Mouse (Mus musculus) limb, embryonic 14.5 days (tissue): ENCODE measurements around the gene Sirt6. TPM values are rescaled to one million over a fixed set of nuclear protein-coding genes. Genes with fewer than 3 reads are reported as not detected.

ENCODE experiments used
- ATAC-seq: fragments of 200-750 bp; cut with Nextera tagmentation; 2 replicates; pipeline ENCODE4 v1.8.0; 2017; ENCODE audit warnings: low read depth, moderate number of reproducible peaks, moderate TSS enrichment; ENCODE audit not compliant: low FRiP score
- DNase-seq: peaks from one replicate; pipeline ENCODE4 v3.0.0-alpha.2; 2015; ENCODE audit warnings: low spot score
- H3K27ac ChIP-seq: fragments of 300-500 bp; sonication (generic); replicated peaks from 2 replicates; pipeline ENCODE4 v1.5.1; 2014; ENCODE audit warnings: low read depth, mild to moderate bottlenecking, low read length, moderate library complexity, mixed read lengths
- H3K27me3 ChIP-seq: fragments of 300-500 bp; sonication (generic); 2 replicates; pipeline ENCODE4 v1.6.1; 2014; ENCODE audit warnings: low read length, mixed read lengths; ENCODE audit not compliant: control insufficient read depth, insufficient read depth
- H3K36me3 ChIP-seq: fragments of 300-500 bp; sonication (generic); 2 replicates; pipeline ENCODE4 v1.6.1; 2014; ENCODE audit warnings: mild to moderate bottlenecking, low read length, moderate library complexity, mixed read lengths; ENCODE audit not compliant: control insufficient read depth, insufficient read depth
- H3K4me1 ChIP-seq: fragments of 300-500 bp; sonication (generic); 2 replicates; pipeline ENCODE4 v1.6.1; 2014; ENCODE audit warnings: antibody characterized with exemption, low read length, mixed read lengths; ENCODE audit not compliant: control insufficient read depth, insufficient read depth
- H3K4me2 ChIP-seq: fragments of 300-500 bp; sonication (generic); replicated peaks from 2 replicates; pipeline ENCODE4 v1.6.1; 2014; ENCODE audit warnings: low read depth, mild to moderate bottlenecking, low read length, moderate library complexity; ENCODE audit not compliant: severe bottlenecking
- H3K4me3 ChIP-seq: fragments of 300-500 bp; sonication (generic); replicated peaks from 2 replicates; pipeline ENCODE4 v1.5.1; 2014; ENCODE audit warnings: low read length
- H3K9ac ChIP-seq: fragments of 300-500 bp; sonication (generic); 2 replicates; pipeline ENCODE4 v1.6.1; 2014; ENCODE audit warnings: mild to moderate bottlenecking, low read depth, low read length, moderate library complexity; ENCODE audit not compliant: severe bottlenecking
- H3K9me3 ChIP-seq: fragments of 300-500 bp; sonication (generic); 2 replicates; pipeline ENCODE4 v1.6.1; 2016; ENCODE audit warnings: low read length; ENCODE audit not compliant: control insufficient read depth
- POLR2A ChIP-seq: fragments of 200-500 bp; IDR thresholded peaks from 2 replicates; pipeline ENCODE4 v1.8.0; 2012; ENCODE audit warnings: inconsistent platforms, mild to moderate bottlenecking, moderate library complexity, borderline replicate concordance; ENCODE audit not compliant: insufficient read depth, insufficient read length; ENCODE audit errors: extremely low read depth
- WGBS: fragments of 180-500 bp; shearing (Covaris S2); extraction: QIAGEN DNeasy Blood & Tissue Kit; methylation state at CpG from one replicate; pipeline ENCODE4 v1.1.7; 2014; 5-methylcytosine and 5-hydroxymethylcytosine counted together
- polyA plus RNA-seq, 2 experiments: library from polyadenylated mRNA; depleted of rRNA in 1 of 2; stranded (reverse) in 1 of 2; unstranded in 1 of 2; fragments of >200 nt; fragmentation: Nextera tagmentation in 1 of 2; extraction: Ambion mirVana in 1 of 2; gene quantifications; 2 replicates each; pipeline versions ENCODE4 v1.2.1 to v1.2.3; 2012 to 2014

Sirt6 gene
- polyA plus RNA-seq, 2 experiments = 39.5 to 70.7 TPM

GRCm38 (mm10) chr10:81605666-81605973 is 22.0 kb downstream of the Sirt6 start:
- WGBS = 3% methylated on average over 14 of the region's 14 CpGs
- TF ChIP-seq POLR2A = no peak

GRCm38 (mm10) chr10:81604968-81605665 is 22.5 kb downstream of the Sirt6 start:
- DNase-seq (peak; percentile 91), ATAC-seq (peak; percentile 56)
- Histone ChIP-seq H3K4me3 (peak overlapping the region; percentile 62), H3K9me3 (no peaks in the 10 kb centered on the region), H3K9ac (peak overlapping the region; percentile 21; the same call in 1 of the 2 replicates), H3K36me3 (no peaks in the 10 kb centered on the region), H3K27me3 (no peaks in the 10 kb centered on the region), H3K4me1 (peaks cover 30% of the 10 kb centered on the region), H3K27ac (peak overlapping the region; percentile 77), H3K4me2 (peak overlapping the region; percentile 97)
- TF ChIP-seq POLR2A = 0 out of 2 replicates have a peak, but pooled peaks have one; percentile 18
- 19% methylated on average over 29 of the region's 29 CpGs for WGBS

More at GRCm38 (mm10) chr10:81605666-81605973, 22.0 kb downstream of the Sirt6 start:
- ATAC-seq (no peak; the same call in 1 of the 2 replicates), DNase-seq (peak; percentile 31)
- Histone ChIP-seq H3K9ac (0 out of 2 replicates have a peak overlapping the region, but pooled peaks have one; percentile 17), H3K4me3 (peak overlapping the region; percentile 62), H3K36me3 (no peaks in the 10 kb centered on the region), H3K27ac (peak overlapping the region; percentile 77), H3K4me1 (peaks cover 27% of the 10 kb centered on the region), H3K9me3 (no peaks in the 10 kb centered on the region), H3K27me3 (no peaks in the 10 kb centered on the region), H3K4me2 (peak overlapping the region; percentile 97)

GRCm38 (mm10) chr10:81604019-81604967 is 23.3 kb downstream of the Sirt6 start:
- Histone ChIP-seq H3K27me3 (no peaks in the 10 kb centered on the region), H3K4me1 (peaks cover 33% of the 10 kb centered on the region), H3K4me2 (peak overlapping the region; percentile 37; the same call in 1 of the 2 replicates), H3K9me3 (no peaks in the 10 kb centered on the region), H3K36me3 (no peaks in the 10 kb centered on the region), H3K4me3 (peak overlapping the region; percentile 62; the same call in 1 of the 2 replicates), H3K9ac (peak overlapping the region; percentile 21; the same call in 1 of the 2 replicates), H3K27ac (no peak overlapping the region)
- ATAC-seq (no peak), DNase-seq (no peak)
- no peak for TF ChIP-seq POLR2A
- WGBS = 71% methylated on average over 12 of the region's 12 CpGs

GRCm38 (mm10) chr10:81602741-81603151 is 24.9 kb downstream of the Sirt6 start:
- ATAC-seq (no peak), DNase-seq (peak; percentile 89)
- Histone ChIP-seq H3K27me3 (no peaks in the 10 kb centered on the region), H3K36me3 (no peaks in the 10 kb centered on the region), H3K4me2 (no peak overlapping the region), H3K4me1 (peaks cover 39% of the 10 kb centered on the region), H3K9me3 (no peaks in the 10 kb centered on the region), H3K9ac (no peak overlapping the region), H3K4me3 (no peak overlapping the region), H3K27ac (no peak overlapping the region)
- 12% methylated on average over 4 of the region's 4 CpGs for WGBS
- TF ChIP-seq POLR2A = no peak

- Histone ChIP-seq H3K36me3 (no peaks in the 10 kb centered on the region), H3K4me3 (peak overlapping the region; percentile 29), H3K27ac (no peak overlapping the region), H3K4me1 (peaks cover 46% of the 10 kb centered on the region), H3K27me3 (no peaks in the 10 kb centered on the region), H3K4me2 (peak overlapping the region; percentile 54), H3K9me3 (no peaks in the 10 kb centered on the region), H3K9ac (no peak overlapping the region)
- DNase-seq (no peak), ATAC-seq (no peak)
- WGBS = 18% methylated on average over 7 of the region's 7 CpGs
- TF ChIP-seq POLR2A = no peak
These were observed 26.1 kb downstream of the Sirt6 start for GRCm38 (mm10) chr10:81601396-81601905.
